Mouse (Mus musculus) hindbrain, embryonic 15.5 days (tissue): Measurements from ENCODE around the gene Gjc2. TPM values are rescaled to one million over a fixed set of nuclear protein-coding genes. Genes with fewer than 3 reads are reported as not detected.

Experiments used
- ATAC-seq: fragments of 200-750 bp; cut with Nextera tagmentation; 2 replicates; pipeline ENCODE4 v1.8.0; 2017; ENCODE audit warnings: low read depth, moderate number of reproducible peaks, moderate TSS enrichment; ENCODE audit not compliant: low FRiP score
- H3K27ac ChIP-seq: fragments of 300-500 bp; sonication (generic); replicated peaks from 2 replicates; pipeline ENCODE4 v1.5.1; 2015; ENCODE audit warnings: mild to moderate bottlenecking, inconsistent platforms
- H3K27me3 ChIP-seq: fragments of 300-500 bp; sonication (generic); 2 replicates; pipeline ENCODE4 v1.6.1; 2015; ENCODE audit warnings: control low read depth, inconsistent platforms
- H3K36me3 ChIP-seq: fragments of 300-500 bp; sonication (generic); 2 replicates; pipeline ENCODE4 v1.6.1; 2015; ENCODE audit warnings: control low read depth, inconsistent platforms
- H3K4me1 ChIP-seq: fragments of 300-500 bp; sonication (generic); replicated peaks from 2 replicates; pipeline ENCODE4 v1.6.1; 2015; ENCODE audit warnings: control low read depth, inconsistent platforms
- H3K4me2 ChIP-seq: fragments of 300-500 bp; sonication (generic); 2 replicates; pipeline ENCODE4 v1.6.1; 2015; ENCODE audit warnings: moderate library complexity, mild to moderate bottlenecking, inconsistent platforms
- H3K4me3 ChIP-seq: fragments of 300-500 bp; sonication (generic); 2 replicates; pipeline ENCODE4 v1.5.1; 2015; ENCODE audit warnings: mild to moderate bottlenecking, inconsistent platforms
- H3K9ac ChIP-seq: fragments of 300-500 bp; sonication (generic); 2 replicates; pipeline ENCODE4 v1.6.1; 2015; ENCODE audit warnings: inconsistent platforms
- H3K9me3 ChIP-seq: fragments of 300-500 bp; sonication (generic); 2 replicates; pipeline ENCODE4 v1.6.1; 2016; ENCODE audit warnings: control low read depth, inconsistent platforms
- WGBS: fragments of 180-500 bp; shearing (Covaris S2); methylation state at CpG from one replicate; pipeline ENCODE4 v1.1.7; 2015; 5-methylcytosine and 5-hydroxymethylcytosine counted together
- polyA plus RNA-seq: library from polyadenylated mRNA; unstranded; fragments of >200 nt; fragmentation: Nextera tagmentation; extraction: Ambion mirVana; gene quantifications from 2 replicates; pipeline ENCODE4 v1.2.1, GENCODE M21; 2015

Gene Gjc2
- polyA plus RNA-seq, result 0.30 and 0.39 TPM in 2 replicates

GRCm38 (mm10) chr11:59182864-59183331 is at the start of gene Gjc2:
TSS of gene Gjc2 (minus strand) at chr11:59183213.
- peaks cover 12% of the 10 kb centered on the region for H3K27me3 ChIP-seq
- no peak within 1 kb of the TSS for H3K4me2 ChIP-seq
- H3K36me3 ChIP-seq, result peaks cover 13% of the 10 kb centered on the region
- H3K27ac ChIP-seq, result no peak within 1 kb of the TSS
- H3K4me3 ChIP-seq, result no peak within 1 kb of the TSS
- 0 out of 2 replicates have a peak, but pooled peaks cover 4% of the 10 kb centered on the region for H3K4me1 ChIP-seq
- no peak within 1 kb of the TSS for H3K9ac ChIP-seq
- ATAC-seq, result no peak
- no peaks in the 10 kb centered on the region for H3K9me3 ChIP-seq
- 52% methylated on average over 3 of the region's 3 CpGs for WGBS

- Histone ChIP-seq H3K36me3 (no peaks in the 10 kb centered on the region), H3K4me3 (no peak overlapping the region), H3K9me3 (no peaks in the 10 kb centered on the region), H3K4me2 (no peak overlapping the region), H3K4me1 (peaks cover 9% of the 10 kb centered on the region), H3K27me3 (no peaks in the 10 kb centered on the region), H3K9ac (no peak overlapping the region), H3K27ac (no peak overlapping the region)
- no peak for ATAC-seq
- WGBS, result 57% methylated on average over 2 of the region's 2 CpGs
Measured at GRCm38 (mm10) chr11:59232797-59233196, 49.8 kb upstream of the Gjc2 start.

GRCm38 (mm10) chr11:59230144-59230760 is 47.2 kb upstream of the Gjc2 start:
- H3K9me3 ChIP-seq, result no peaks in the 10 kb centered on the region
- no peaks in the 10 kb centered on the region for H3K36me3 ChIP-seq
- 12% methylated on average over 7 of the region's 7 CpGs for WGBS
- H3K9ac ChIP-seq, result no peak overlapping the region
- no peak overlapping the region for H3K4me3 ChIP-seq
- H3K4me1 ChIP-seq, result peaks cover 29% of the 10 kb centered on the region
- ATAC-seq, result no peak
- no peak overlapping the region for H3K27ac ChIP-seq
- H3K27me3 ChIP-seq, result no peaks in the 10 kb centered on the region
- H3K4me2 ChIP-seq, result no peak overlapping the region

GRCm38 (mm10) chr11:59228122-59228953 is 45.3 kb upstream of the Gjc2 start, which contains the start of gene Arf1:
TSS of gene Arf1 (minus strand) at chr11:59228270.
- H3K4me3 ChIP-seq, result peak within 1 kb of the TSS; percentile 99
- peak; percentile 94 for ATAC-seq
- 6% methylated on average over 52 of the region's 59 CpGs for WGBS

GRCm38 (mm10) chr11:59227604-59228121 is 44.6 kb upstream of the Gjc2 start:
- WGBS, result under 1% methylated on average over 42 of the region's 51 CpGs
- H3K27me3 ChIP-seq, result no peaks in the 10 kb centered on the region
- ATAC-seq, result peak; percentile 83
- no peaks in the 10 kb centered on the region for H3K36me3 ChIP-seq
- no peaks in the 10 kb centered on the region for H3K9me3 ChIP-seq
- peak overlapping the region; percentile 94 for H3K27ac ChIP-seq
- H3K9ac ChIP-seq, result peak overlapping the region; percentile 99
- peaks cover 49% of the 10 kb centered on the region for H3K4me1 ChIP-seq
- peak overlapping the region; percentile 99 for H3K4me3 ChIP-seq
- H3K4me2 ChIP-seq, result peak overlapping the region; percentile 80

More at GRCm38 (mm10) chr11:59228122-59228953, 45.3 kb upstream of the Gjc2 start, which contains the start of gene Arf1:
- Histone ChIP-seq H3K36me3 (no peaks in the 10 kb centered on the region), H3K4me2 (peak within 1 kb of the TSS; percentile 80), H3K4me1 (peaks cover 42% of the 10 kb centered on the region), H3K9me3 (no peaks in the 10 kb centered on the region), H3K27ac (peak within 1 kb of the TSS; percentile 94), H3K27me3 (no peaks in the 10 kb centered on the region), H3K9ac (peak within 1 kb of the TSS; percentile 99)

GRCm38 (mm10) chr11:59226787-59227603 is 44.0 kb upstream of the Gjc2 start:
- H3K9ac ChIP-seq, result peak overlapping the region; percentile 99
- peaks cover 53% of the 10 kb centered on the region for H3K4me1 ChIP-seq
- H3K9me3 ChIP-seq, result no peaks in the 10 kb centered on the region
- no peak for ATAC-seq
- peak overlapping the region; percentile 80 for H3K4me2 ChIP-seq
- H3K27me3 ChIP-seq, result no peaks in the 10 kb centered on the region
- WGBS, result 3% methylated on average over 21 of the region's 21 CpGs
- peak overlapping the region; percentile 94 for H3K27ac ChIP-seq
- H3K4me3 ChIP-seq, result peak overlapping the region; percentile 99
- H3K36me3 ChIP-seq, result no peaks in the 10 kb centered on the region

GRCm38 (mm10) chr11:59226251-59226650 is 43.2 kb upstream of the Gjc2 start:
- 55% methylated on average over 3 of the region's 3 CpGs for WGBS
- Histone ChIP-seq H3K4me3 (peak overlapping the region; percentile 99), H3K9ac (peak overlapping the region; percentile 99; the same call in 1 of the 2 replicates), H3K36me3 (no peaks in the 10 kb centered on the region), H3K9me3 (no peaks in the 10 kb centered on the region), H3K27ac (no peak overlapping the region), H3K27me3 (no peaks in the 10 kb centered on the region), H3K4me2 (peak overlapping the region; percentile 80), H3K4me1 (peaks cover 60% of the 10 kb centered on the region)
- no peak for ATAC-seq

GRCm38 (mm10) chr11:59225167-59225566 is 42.2 kb upstream of the Gjc2 start:
- H3K36me3 ChIP-seq, result no peaks in the 10 kb centered on the region
- peaks cover 58% of the 10 kb centered on the region for H3K4me1 ChIP-seq
- peak overlapping the region; percentile 80 for H3K4me2 ChIP-seq
- 76% methylated on average over 2 of the region's 2 CpGs for WGBS
- H3K9me3 ChIP-seq, result no peaks in the 10 kb centered on the region
- no peaks in the 10 kb centered on the region for H3K27me3 ChIP-seq
- no peak overlapping the region for H3K27ac ChIP-seq
- no peak overlapping the region for H3K4me3 ChIP-seq
- H3K9ac ChIP-seq, result no peak overlapping the region
- ATAC-seq, result no peak

- Histone ChIP-seq H3K4me1 (peaks cover 58% of the 10 kb centered on the region), H3K4me3 (no peak overlapping the region)
- WGBS, result 76% methylated on average over 2 of the region's 2 CpGs
Measured at GRCm38 (mm10) chr11:59224470-59224869, 41.5 kb upstream of the Gjc2 start.

GRCm38 (mm10) chr11:59224025-59224424 is 41.0 kb upstream of the Gjc2 start:
- H3K36me3 ChIP-seq, result no peaks in the 10 kb centered on the region
- no peaks in the 10 kb centered on the region for H3K27me3 ChIP-seq
- H3K4me3 ChIP-seq, result no peak overlapping the region
- H3K9ac ChIP-seq, result no peak overlapping the region
- 94% methylated on average over 3 of the region's 3 CpGs for WGBS
- no peak overlapping the region for H3K27ac ChIP-seq
- no peak overlapping the region for H3K4me2 ChIP-seq
- H3K4me1 ChIP-seq, result peaks cover 58% of the 10 kb centered on the region
- ATAC-seq, result no peak
- no peaks in the 10 kb centered on the region for H3K9me3 ChIP-seq

More at GRCm38 (mm10) chr11:59224470-59224869, 41.5 kb upstream of the Gjc2 start:
- Histone ChIP-seq H3K36me3 (no peaks in the 10 kb centered on the region), H3K9me3 (no peaks in the 10 kb centered on the region), H3K27ac (no peak overlapping the region), H3K9ac (no peak overlapping the region), H3K27me3 (no peaks in the 10 kb centered on the region), H3K4me2 (no peak overlapping the region)
- no peak for ATAC-seq

GRCm38 (mm10) chr11:59222306-59222705 is 39.3 kb upstream of the Gjc2 start:
- Histone ChIP-seq H3K4me2 (no peak overlapping the region), H3K4me1 (peaks cover 52% of the 10 kb centered on the region)
- 94% methylated on average over 4 of the region's 4 CpGs for WGBS

More at GRCm38 (mm10) chr11:59222306-59222705, 39.3 kb upstream of the Gjc2 start:
- no peaks in the 10 kb centered on the region for H3K9me3 ChIP-seq
- no peak overlapping the region for H3K27ac ChIP-seq
- H3K36me3 ChIP-seq, result no peaks in the 10 kb centered on the region
- no peak overlapping the region for H3K9ac ChIP-seq
- no peak for ATAC-seq
- no peak overlapping the region for H3K4me3 ChIP-seq
- no peaks in the 10 kb centered on the region for H3K27me3 ChIP-seq
